Mouse (Mus musculus): ENCODE measurements around the gene Amelx. TPM values are rescaled to one million over a fixed set of nuclear protein-coding genes. Genes with fewer than 3 reads are reported as not detected.

Amelx gene
- not detected for polyA plus RNA-seq (2015; fragmentation: Illumina TruSeq; extraction: RNeasy Lipid Tissue Mini Kit (QIAGEN cat#74804); ENCODE audit: insufficient read depth, low replicate concordance)

GRCm38 (mm10) chrX:169187100-169187499 lies at the start of gene Amelx:
Gene Amelx (minus strand): TSS chrX:169187200.

Other genes starting within 250 kb of the Amelx start
- gene Hccs, start 133.2 kb upstream of the Amelx start, polyA plus RNA-seq (2015; fragmentation: Illumina TruSeq; extraction: RNeasy Lipid Tissue Mini Kit (QIAGEN cat#74804); ENCODE audit: insufficient read depth, low replicate concordance), result 30.8 TPM

All from spleen, adult 10 weeks (tissue).